Mouse (Mus musculus) liver, embryonic 15.5 days (tissue): Measurements from ENCODE around the gene Adamts13. TPM values are rescaled to one million over a fixed set of nuclear protein-coding genes. Genes with fewer than 3 reads are reported as not detected.

Experiments
- ATAC-seq: fragments of 200-750 bp; cut with Nextera tagmentation; 2 replicates; pipeline ENCODE4 v1.8.0; 2017; ENCODE audit warnings: moderate number of reproducible peaks, mild to moderate bottlenecking, moderate library complexity; ENCODE audit not compliant: insufficient read depth
- H3K27ac ChIP-seq: fragments of 300-500 bp; sonication (generic); replicated peaks from 2 replicates; pipeline ENCODE4 v1.5.1; 2015; ENCODE audit warnings: mild to moderate bottlenecking, inconsistent platforms
- H3K27me3 ChIP-seq: fragments of 300-500 bp; sonication (generic); 2 replicates; pipeline ENCODE4 v1.6.1; 2015; ENCODE audit warnings: mild to moderate bottlenecking, inconsistent platforms
- H3K36me3 ChIP-seq: fragments of 300-500 bp; sonication (generic); replicated peaks from 2 replicates; pipeline ENCODE4 v1.6.1; 2015; ENCODE audit warnings: moderate library complexity, mild to moderate bottlenecking, inconsistent platforms
- H3K4me1 ChIP-seq: fragments of 300-500 bp; sonication (generic); replicated peaks from 2 replicates; pipeline ENCODE4 v1.6.1; 2015; ENCODE audit warnings: inconsistent platforms
- H3K4me2 ChIP-seq: fragments of 300-500 bp; sonication (generic); 2 replicates; pipeline ENCODE4 v1.6.1; 2015; ENCODE audit warnings: moderate library complexity, mild to moderate bottlenecking, inconsistent platforms
- H3K4me3 ChIP-seq: fragments of 300-500 bp; sonication (generic); replicated peaks from 2 replicates; pipeline ENCODE4 v1.5.1; 2015; ENCODE audit warnings: mild to moderate bottlenecking, inconsistent platforms
- H3K9ac ChIP-seq: fragments of 300-500 bp; sonication (generic); 2 replicates; pipeline ENCODE4 v1.6.1; 2015; ENCODE audit warnings: moderate library complexity, mild to moderate bottlenecking, inconsistent platforms
- H3K9me3 ChIP-seq: fragments of 300-500 bp; sonication (generic); replicated peaks from 2 replicates; pipeline ENCODE4 v1.6.1; 2016; ENCODE audit warnings: inconsistent platforms
- WGBS: fragments of 180-500 bp; shearing (Covaris S2); methylation state at CpG from one replicate; pipeline ENCODE4 v1.1.7; 2015; ENCODE audit warnings: mixed read lengths; ENCODE audit not compliant: insufficient replicate concordance; 5-methylcytosine and 5-hydroxymethylcytosine counted together
- polyA plus RNA-seq: library from polyadenylated mRNA; unstranded; fragments of >200 nt; fragmentation: Nextera tagmentation; extraction: Ambion mirVana; gene quantifications from 2 replicates; pipeline ENCODE4 v1.2.1, GENCODE M21; 2015

Adamts13 gene
- polyA plus RNA-seq, 1 experiment from 2014 or later, result 1.6 TPM

- Histone ChIP-seq H3K4me3 (no peak overlapping the region), H3K36me3 (peaks cover 59% of the 10 kb centered on the region), H3K9ac (no peak overlapping the region), H3K27ac (no peak overlapping the region), H3K4me1 (no peaks in the 10 kb centered on the region; the same call in 1 of the 2 replicates), H3K9me3 (no peaks in the 10 kb centered on the region), H3K4me2 (no peak overlapping the region), H3K27me3 (no peaks in the 10 kb centered on the region)
- no peak for ATAC-seq
- WGBS, result 83% methylated on average over 8 of the region's 8 CpGs
Observed at GRCm38 (mm10) chr2:26951346-26951905, 21.8 kb upstream of the Adamts13 start.

DNA sequence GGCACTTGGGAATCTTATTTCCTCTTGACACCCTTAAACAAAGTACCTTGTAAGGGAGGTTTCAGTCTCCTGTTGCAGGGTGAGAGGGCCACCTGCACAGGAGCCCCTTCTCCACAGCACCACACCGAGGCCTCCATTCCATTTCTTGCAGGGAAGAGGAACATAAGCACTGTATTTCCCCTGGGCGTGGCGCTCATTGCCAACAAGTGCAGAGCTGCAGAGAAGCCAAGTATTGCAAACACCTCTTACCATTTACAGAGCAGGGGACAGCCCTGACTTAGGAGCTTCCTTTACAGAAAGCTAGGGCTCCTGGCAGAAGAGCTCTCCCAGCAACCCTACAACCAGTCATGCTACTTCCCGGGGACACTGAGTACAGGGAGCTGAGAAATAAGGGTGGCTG, 21.0 kb upstream of the Adamts13 start:
- Histone ChIP-seq H3K27ac (no peak overlapping the region), H3K4me1 (no peaks in the 10 kb centered on the region; the same call in 1 of the 2 replicates), H3K4me2 (no peak overlapping the region), H3K4me3 (no peak overlapping the region), H3K9ac (no peak overlapping the region), H3K27me3 (no peaks in the 10 kb centered on the region), H3K9me3 (no peaks in the 10 kb centered on the region), H3K36me3 (peaks cover 67% of the 10 kb centered on the region)
- WGBS, result 69% methylated on average over 4 of the region's 4 CpGs
- ATAC-seq, result no peak

DNA sequence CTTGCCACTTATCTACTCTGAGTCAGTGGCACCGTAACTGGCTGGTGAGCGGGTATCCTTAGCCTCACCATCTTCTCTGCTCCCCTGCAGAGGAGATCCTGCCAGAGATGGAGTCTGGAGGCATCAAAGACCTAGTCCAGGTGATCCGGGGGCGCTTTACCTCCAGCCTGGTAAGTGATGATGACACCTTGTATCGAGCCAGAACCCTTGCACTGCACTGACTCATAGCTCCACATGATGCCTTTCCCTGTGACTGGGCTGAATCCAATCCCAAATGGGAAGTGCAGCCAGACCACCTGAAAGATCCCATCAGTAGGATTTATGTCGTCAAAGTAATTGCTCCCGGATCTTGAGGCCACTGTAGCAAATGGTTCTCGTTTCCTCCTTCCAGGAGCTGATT, 20.4 kb upstream of the Adamts13 start:
- Histone ChIP-seq H3K4me2 (no peak overlapping the region), H3K27ac (no peak overlapping the region), H3K9me3 (no peaks in the 10 kb centered on the region), H3K9ac (no peak overlapping the region), H3K36me3 (peaks cover 73% of the 10 kb centered on the region), H3K27me3 (no peaks in the 10 kb centered on the region), H3K4me1 (peaks cover 2% of the 10 kb centered on the region; the same call in 1 of the 2 replicates), H3K4me3 (no peak overlapping the region)
- no peak for ATAC-seq
- 81% methylated on average over 8 of the region's 8 CpGs for WGBS

- Histone ChIP-seq H3K4me3 (no peak overlapping the region), H3K27me3 (no peaks in the 10 kb centered on the region), H3K9me3 (no peaks in the 10 kb centered on the region), H3K36me3 (peaks cover 85% of the 10 kb centered on the region), H3K4me2 (no peak overlapping the region), H3K27ac (no peak overlapping the region), H3K9ac (no peak overlapping the region), H3K4me1 (peaks cover 4% of the 10 kb centered on the region; the same call in 1 of the 2 replicates)
- 76% methylated on average over 2 of the region's 2 CpGs for WGBS
- ATAC-seq, result no peak
Observed at GRCm38 (mm10) chr2:26954735-26955395, 18.4 kb upstream of the Adamts13 start.

DNA sequence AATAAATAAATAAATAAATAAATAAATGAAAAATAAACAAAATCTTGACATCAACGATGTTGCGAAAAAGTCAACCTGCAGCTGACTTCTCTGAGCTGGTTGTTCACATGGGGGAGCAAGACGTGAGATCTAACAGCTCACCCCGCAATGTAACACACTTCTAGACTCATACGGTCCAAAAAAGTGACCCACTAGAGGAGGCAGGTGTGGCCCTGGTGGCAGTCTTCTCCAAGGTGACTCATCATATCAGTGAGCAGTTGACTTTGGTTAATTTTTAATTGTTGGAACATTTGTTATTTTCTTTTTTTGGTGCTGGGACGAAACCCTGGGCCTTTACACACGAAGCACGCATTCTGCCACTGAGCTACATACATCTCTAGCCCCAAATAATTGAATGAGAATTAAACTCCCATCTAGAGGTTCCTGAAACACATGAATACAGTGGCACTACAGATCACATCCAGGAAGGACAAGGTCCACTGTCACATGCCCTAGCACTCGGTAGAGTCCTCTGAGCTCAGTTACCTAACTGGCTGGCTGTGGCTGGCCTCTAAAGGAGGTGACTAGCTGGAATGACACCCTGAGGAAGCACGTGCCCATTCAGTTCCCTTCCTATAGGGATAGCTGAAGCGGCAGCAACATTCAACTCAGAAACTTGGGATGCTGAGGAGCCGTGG, 16.3 kb upstream of the Adamts13 start:
- 76% methylated on average over 12 of the region's 12 CpGs for WGBS

GRCm38 (mm10) chr2:26957488-26957859, 15.7 kb upstream of the Adamts13 start:
- no peak overlapping the region for H3K4me3 ChIP-seq
- H3K9ac ChIP-seq, result no peak overlapping the region
- peak; percentile 40 for ATAC-seq
- peak overlapping the region; percentile 45 for H3K27ac ChIP-seq
- H3K4me2 ChIP-seq, result no peak overlapping the region
- peaks cover 91% of the 10 kb centered on the region for H3K36me3 ChIP-seq
- WGBS, result 77% methylated on average over 2 of the region's 2 CpGs
- no peaks in the 10 kb centered on the region for H3K27me3 ChIP-seq
- H3K9me3 ChIP-seq, result no peaks in the 10 kb centered on the region
- H3K4me1 ChIP-seq, result peaks cover 15% of the 10 kb centered on the region

More for the DNA sequence above, 16.3 kb upstream of the Adamts13 start:
- no peaks in the 10 kb centered on the region for H3K9me3 ChIP-seq
- H3K9ac ChIP-seq, result no peak overlapping the region
- peaks cover 10% of the 10 kb centered on the region for H3K4me1 ChIP-seq
- ATAC-seq, result peak; percentile 72
- peak overlapping the region; percentile 45 for H3K27ac ChIP-seq
- H3K4me2 ChIP-seq, result no peak overlapping the region
- peaks cover 92% of the 10 kb centered on the region for H3K36me3 ChIP-seq
- no peak overlapping the region for H3K4me3 ChIP-seq
- no peaks in the 10 kb centered on the region for H3K27me3 ChIP-seq

DNA sequence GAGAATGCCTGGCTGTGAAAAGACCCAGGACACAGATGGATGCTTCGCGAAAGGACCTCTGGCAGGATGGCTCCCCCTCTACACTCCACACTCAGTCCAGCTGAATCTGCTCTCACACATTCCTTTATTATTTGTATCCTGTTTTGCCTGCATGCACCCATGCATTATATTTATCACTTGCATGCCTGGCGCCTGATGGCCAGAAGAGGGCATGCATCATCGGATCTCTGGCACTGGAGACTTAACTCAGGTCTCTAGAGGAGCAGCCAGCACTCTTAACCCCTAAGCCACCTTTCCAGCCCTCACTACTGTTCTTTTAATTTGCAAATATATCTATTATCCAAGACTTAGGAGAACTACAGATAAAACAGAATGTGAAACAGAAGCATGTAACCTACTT, 12.5 kb upstream of the Adamts13 start:
- peaks cover 35% of the 10 kb centered on the region for H3K4me1 ChIP-seq
- no peak for ATAC-seq
- H3K27ac ChIP-seq, result no peak overlapping the region
- no peak overlapping the region for H3K9ac ChIP-seq
- no peaks in the 10 kb centered on the region for H3K27me3 ChIP-seq
- peaks cover 59% of the 10 kb centered on the region for H3K36me3 ChIP-seq
- no peak overlapping the region for H3K4me3 ChIP-seq
- no peak overlapping the region for H3K4me2 ChIP-seq
- no peaks in the 10 kb centered on the region for H3K9me3 ChIP-seq
- WGBS, result 68% methylated on average over 4 of the region's 4 CpGs

GRCm38 (mm10) chr2:26963923-26964723, 9.1 kb upstream of the Adamts13 start, which contains the start of gene Rexo4:
Gene Rexo4 (minus strand): TSS chr2:26964386.
- H3K4me3 ChIP-seq, result peak within 1 kb of the TSS; percentile 83
- H3K27ac ChIP-seq, result peak within 1 kb of the TSS; percentile 96
- peak; percentile 93 for ATAC-seq
- WGBS, result under 1% methylated on average over 50 of the region's 50 CpGs
- peaks cover 31% of the 10 kb centered on the region for H3K4me1 ChIP-seq
- no peaks in the 10 kb centered on the region for H3K9me3 ChIP-seq
- H3K36me3 ChIP-seq, result peaks cover 26% of the 10 kb centered on the region
- peak within 1 kb of the TSS; percentile 82 for H3K9ac ChIP-seq
- H3K27me3 ChIP-seq, result no peaks in the 10 kb centered on the region
- peak within 1 kb of the TSS; percentile 82 for H3K4me2 ChIP-seq

GRCm38 (mm10) chr2:26964724-26965370, 8.4 kb upstream of the Adamts13 start:
- Histone ChIP-seq H3K9me3 (no peaks in the 10 kb centered on the region), H3K36me3 (peaks cover 22% of the 10 kb centered on the region), H3K9ac (peak overlapping the region; percentile 82), H3K27me3 (no peaks in the 10 kb centered on the region), H3K27ac (peak overlapping the region; percentile 96), H3K4me3 (peak overlapping the region; percentile 83), H3K4me2 (peak overlapping the region; percentile 82), H3K4me1 (peaks cover 31% of the 10 kb centered on the region)
- WGBS, result 15% methylated on average over 14 of the region's 14 CpGs
- peak; percentile 19 for ATAC-seq

DNA sequence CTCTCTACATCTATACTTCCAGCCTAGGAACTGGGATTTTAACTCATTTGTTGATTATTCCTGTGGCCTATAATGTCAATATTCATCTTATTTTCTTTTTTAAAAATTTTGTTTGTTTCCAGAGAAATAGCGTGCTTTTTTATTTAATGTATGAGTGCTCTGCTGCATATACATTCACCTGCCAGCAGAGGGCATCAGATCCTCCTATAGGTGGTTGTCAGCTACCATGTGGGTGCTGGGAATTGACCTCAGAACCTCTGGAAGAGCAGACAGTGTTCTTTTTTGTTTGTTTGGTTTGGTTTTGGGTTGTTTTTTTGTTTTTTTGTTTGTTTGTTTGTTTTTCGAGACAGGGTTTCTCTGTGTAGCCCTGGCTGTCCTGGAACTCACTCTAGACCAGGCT, 6.0 kb upstream of the Adamts13 start:
- Histone ChIP-seq H3K4me2 (no peak overlapping the region), H3K9me3 (no peaks in the 10 kb centered on the region), H3K27me3 (no peaks in the 10 kb centered on the region), H3K36me3 (peaks cover 1% of the 10 kb centered on the region), H3K4me1 (peaks cover 22% of the 10 kb centered on the region), H3K9ac (no peak overlapping the region), H3K4me3 (no peak overlapping the region), H3K27ac (no peak overlapping the region)
- ATAC-seq, result no peak
- WGBS, result 62% methylated on average over 2 of the region's 2 CpGs
